Mouse (Mus musculus): ENCODE data around the gene Bdh1. TPM values are rescaled to one million over a fixed set of nuclear protein-coding genes. Genes with fewer than 3 reads are reported as not detected.
"Not testable (repeated sequence)": the region's sequence is repeated elsewhere in the genome, so short reads cannot be mapped to it uniquely, and the experiment has no call there.

Gene Bdh1
- polyA plus RNA-seq, 1 experiment = 140 TPM

- TF ChIP-seq POLR2A (IDR thresholded peaks at IDR 0.05; ENCODE audit: extremely low read depth, insufficient read depth, low read length) = 0 out of 2 replicates have a peak, but pooled peaks have one; percentile 14
- TF ChIP-seq CTCF (IDR thresholded peaks at IDR 0.05; ENCODE audit: extremely low read depth, insufficient read depth, low read length) = no peak
- Histone ChIP-seq H3K27ac (ENCODE audit: insufficient read depth, low read length) (no peak overlapping the region), H3K4me1 (ENCODE audit: control insufficient read depth, insufficient read depth, low read length) (peaks cover 4% of the 10 kb centered on the region), H3K4me3 (ENCODE audit: insufficient read depth, low read length) (peak overlapping the region; percentile 3; the same call in 1 of the 2 replicates)
Measured at GRCm38 (mm10) chr16:31459968-31460461, 37.9 kb downstream of the Bdh1 start.

GRCm38 (mm10) chr16:31460506-31460905, 38.4 kb downstream of the Bdh1 start:
- Histone ChIP-seq H3K4me3 (ENCODE audit: insufficient read depth, low read length) (no peak overlapping the region; the same call in 1 of the 2 replicates), H3K4me1 (ENCODE audit: control insufficient read depth, insufficient read depth, low read length) (peaks cover 3% of the 10 kb centered on the region), H3K27ac (ENCODE audit: insufficient read depth, low read length) (no peak overlapping the region)
- no peak for TF ChIP-seq CTCF (IDR thresholded peaks at IDR 0.05; ENCODE audit: extremely low read depth, insufficient read depth, low read length)
- no peak for TF ChIP-seq POLR2A (IDR thresholded peaks at IDR 0.05; ENCODE audit: extremely low read depth, insufficient read depth, low read length)

- Histone ChIP-seq H3K27ac (ENCODE audit: insufficient read depth, low read length) (no peak overlapping the region), H3K4me3 (ENCODE audit: insufficient read depth, low read length) (no peak overlapping the region), H3K4me1 (ENCODE audit: control insufficient read depth, insufficient read depth, low read length) (peaks cover 3% of the 10 kb centered on the region)
- TF ChIP-seq CTCF (IDR thresholded peaks at IDR 0.05; ENCODE audit: extremely low read depth, insufficient read depth, low read length) = no peak
- TF ChIP-seq POLR2A (IDR thresholded peaks at IDR 0.05; ENCODE audit: extremely low read depth, insufficient read depth, low read length) = no peak
Measured at GRCm38 (mm10) chr16:31461046-31461445, 39.0 kb downstream of the Bdh1 start.

DNA sequence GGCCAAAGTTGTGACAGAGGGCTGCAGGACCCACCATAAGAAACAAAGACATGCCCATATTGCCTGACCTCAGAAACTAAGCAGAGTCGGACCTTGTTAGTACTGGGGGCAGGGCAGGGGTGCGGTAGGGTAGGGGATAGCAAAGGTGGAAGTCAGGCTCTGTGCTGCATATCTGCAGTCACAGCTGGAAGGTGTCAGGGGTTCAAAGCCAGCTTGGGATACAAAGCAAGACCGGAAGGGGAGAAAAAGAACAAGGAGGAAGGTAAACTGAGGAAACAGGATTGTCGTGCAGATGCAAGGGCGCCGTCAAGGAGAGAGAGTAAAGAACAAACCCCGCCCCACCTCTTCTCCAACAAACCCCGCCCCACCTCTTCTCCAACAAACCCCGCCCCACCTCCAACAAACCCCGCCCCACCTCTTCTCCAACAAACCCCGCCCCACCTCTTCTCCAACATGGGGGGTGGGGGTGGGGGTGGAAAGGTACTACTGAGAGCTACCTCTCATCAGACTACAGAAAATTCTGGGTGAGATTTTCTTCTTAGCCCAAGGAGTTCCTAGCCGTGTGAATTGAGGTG, 40.1 kb downstream of the Bdh1 start:
- H3K4me1 ChIP-seq (ENCODE audit: control insufficient read depth, insufficient read depth, low read length) = peaks cover 3% of the 10 kb centered on the region
- no peak overlapping the region for H3K27ac ChIP-seq (ENCODE audit: insufficient read depth, low read length)
- TF ChIP-seq CTCF (IDR thresholded peaks at IDR 0.05; ENCODE audit: extremely low read depth, insufficient read depth, low read length) = no peak
- TF ChIP-seq POLR2A (IDR thresholded peaks at IDR 0.05; ENCODE audit: extremely low read depth, insufficient read depth, low read length) = no peak
- no peak overlapping the region for H3K4me3 ChIP-seq (ENCODE audit: insufficient read depth, low read length)

DNA sequence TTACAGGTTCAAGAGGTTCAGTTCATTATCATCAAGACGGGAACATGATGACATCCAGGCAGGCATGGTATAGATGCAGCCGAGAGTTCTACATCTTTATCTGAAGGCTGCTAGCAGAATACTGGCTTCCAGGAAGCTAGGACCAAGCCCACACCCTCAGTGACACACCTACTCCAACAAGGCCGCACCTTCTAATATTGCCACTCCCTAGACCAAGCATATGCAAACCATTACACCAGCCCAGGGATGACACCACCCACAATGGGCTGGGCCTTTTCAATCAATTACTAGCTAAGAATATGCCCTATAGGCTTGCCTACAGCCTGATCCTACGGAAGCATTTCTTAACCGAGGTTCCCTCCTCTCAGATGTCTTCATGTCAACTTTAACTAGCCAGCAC, 42.9 kb downstream of the Bdh1 start:
- no peak overlapping the region for H3K4me3 ChIP-seq (ENCODE audit: insufficient read depth, low read length)
- TF ChIP-seq CTCF (IDR thresholded peaks at IDR 0.05; ENCODE audit: extremely low read depth, insufficient read depth, low read length) = no peak
- TF ChIP-seq POLR2A (IDR thresholded peaks at IDR 0.05; ENCODE audit: extremely low read depth, insufficient read depth, low read length) = no peak
- no peak overlapping the region for H3K27ac ChIP-seq (ENCODE audit: insufficient read depth, low read length)
- peaks cover 3% of the 10 kb centered on the region for H3K4me1 ChIP-seq (ENCODE audit: control insufficient read depth, insufficient read depth, low read length)

DNA sequence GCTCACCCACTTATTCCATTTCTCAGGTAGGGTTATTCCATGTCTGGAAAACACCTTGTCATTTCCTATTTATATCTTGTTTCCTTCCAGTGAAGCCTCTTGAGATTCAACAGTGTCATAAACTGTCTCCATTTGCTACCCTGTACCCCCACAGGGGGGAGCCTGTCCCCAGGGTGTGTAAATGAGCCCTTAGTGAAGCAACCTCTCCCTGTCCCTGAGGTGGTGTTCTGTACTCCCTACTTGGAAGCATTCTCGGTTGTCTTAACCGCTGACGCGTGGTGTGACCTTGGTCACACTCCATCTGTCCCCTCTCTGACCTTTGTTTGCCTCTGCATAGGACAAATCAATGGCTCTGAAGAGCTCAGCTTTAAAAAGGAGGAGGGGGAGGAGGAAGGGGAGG, 43.5 kb downstream of the Bdh1 start:
- H3K27ac ChIP-seq (ENCODE audit: insufficient read depth, low read length) = no peak overlapping the region
- no peak for TF ChIP-seq POLR2A (IDR thresholded peaks at IDR 0.05; ENCODE audit: extremely low read depth, insufficient read depth, low read length)
- peak; percentile 73 for TF ChIP-seq CTCF (IDR thresholded peaks at IDR 0.05; ENCODE audit: extremely low read depth, insufficient read depth, low read length)
- H3K4me3 ChIP-seq (ENCODE audit: insufficient read depth, low read length) = no peak overlapping the region
- H3K4me1 ChIP-seq (ENCODE audit: control insufficient read depth, insufficient read depth, low read length) = peaks cover under 1% of the 10 kb centered on the region

DNA sequence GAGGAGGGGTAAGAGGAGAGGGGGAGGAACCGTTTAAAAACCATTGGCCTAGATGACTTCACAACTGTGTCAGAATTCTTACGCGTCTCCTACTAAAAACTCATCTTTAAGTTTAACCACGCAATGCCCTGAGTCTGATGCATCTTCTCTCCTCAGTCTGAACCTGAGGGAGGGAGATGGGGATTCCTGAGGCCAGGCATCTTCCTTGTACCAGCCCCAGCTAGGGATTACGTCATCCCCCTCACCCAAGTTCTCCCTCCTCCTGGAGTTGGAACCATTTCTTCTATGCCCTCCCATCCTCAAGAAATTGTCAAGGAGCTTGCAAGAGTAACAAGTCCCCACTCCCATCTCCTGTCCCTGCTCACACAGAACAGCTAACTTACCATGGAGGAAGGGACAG, 44.0 kb downstream of the Bdh1 start:
- TF ChIP-seq POLR2A (IDR thresholded peaks at IDR 0.05; ENCODE audit: extremely low read depth, insufficient read depth, low read length) = no peak
- no peak for TF ChIP-seq CTCF (IDR thresholded peaks at IDR 0.05; ENCODE audit: extremely low read depth, insufficient read depth, low read length)
- no peaks in the 10 kb centered on the region for H3K4me1 ChIP-seq (ENCODE audit: control insufficient read depth, insufficient read depth, low read length)
- no peak overlapping the region for H3K27ac ChIP-seq (ENCODE audit: insufficient read depth, low read length)
- no peak overlapping the region for H3K4me3 ChIP-seq (ENCODE audit: insufficient read depth, low read length)

DNA sequence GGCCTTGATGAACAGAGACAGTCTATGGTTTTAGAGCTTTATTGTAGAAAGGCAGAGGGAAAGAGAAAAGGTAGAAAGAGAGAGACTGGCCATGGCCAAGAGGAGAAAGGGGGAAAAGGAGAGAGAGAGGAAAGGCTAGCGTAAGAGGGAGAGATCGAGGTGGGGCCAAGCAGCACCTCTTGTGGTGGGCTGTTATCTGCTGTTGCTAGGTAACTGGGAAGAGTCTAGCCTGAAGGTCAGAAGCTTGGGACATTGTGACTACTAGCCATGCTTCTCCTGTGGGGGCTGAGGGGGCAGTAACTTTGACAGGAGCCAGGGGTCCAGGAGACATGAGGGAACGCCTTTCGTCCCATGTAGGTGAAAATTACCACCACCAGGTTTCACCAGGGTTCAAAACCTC, 48.7 kb downstream of the Bdh1 start:
- not testable (repeated sequence) for H3K4me1 ChIP-seq (ENCODE audit: control insufficient read depth, insufficient read depth, low read length); H3K4me3 ChIP-seq (ENCODE audit: insufficient read depth, low read length); H3K27ac ChIP-seq (ENCODE audit: insufficient read depth, low read length)

DNA sequence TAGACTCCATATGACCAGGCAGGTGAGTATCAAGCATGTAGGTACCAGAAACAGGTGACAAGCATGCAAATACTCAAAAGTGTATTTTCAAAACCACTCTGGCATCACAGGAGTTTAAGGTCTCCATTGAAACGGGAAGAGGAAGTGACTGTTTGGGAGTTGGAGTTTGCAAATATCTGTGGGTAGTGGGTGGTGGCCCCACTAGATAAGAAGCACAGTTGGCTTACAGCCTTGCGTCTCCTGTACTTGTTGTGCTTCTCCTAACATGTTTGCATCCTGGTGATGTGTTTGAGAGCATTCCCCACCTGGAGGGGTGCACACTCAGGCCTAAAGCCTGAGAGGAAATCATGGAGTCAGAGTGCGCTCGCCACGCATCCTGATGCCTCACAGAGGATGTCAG, 49.9 kb downstream of the Bdh1 start:
- TF ChIP-seq CTCF (IDR thresholded peaks at IDR 0.05; ENCODE audit: extremely low read depth, insufficient read depth, low read length) (no peak), POLR2A (IDR thresholded peaks at IDR 0.05; ENCODE audit: extremely low read depth, insufficient read depth, low read length) (no peak)
- H3K27ac ChIP-seq (ENCODE audit: insufficient read depth, low read length) = no peak overlapping the region
- no peak overlapping the region for H3K4me3 ChIP-seq (ENCODE audit: insufficient read depth, low read length)
- peaks cover 6% of the 10 kb centered on the region for H3K4me1 ChIP-seq (ENCODE audit: control insufficient read depth, insufficient read depth, low read length)

DNA sequence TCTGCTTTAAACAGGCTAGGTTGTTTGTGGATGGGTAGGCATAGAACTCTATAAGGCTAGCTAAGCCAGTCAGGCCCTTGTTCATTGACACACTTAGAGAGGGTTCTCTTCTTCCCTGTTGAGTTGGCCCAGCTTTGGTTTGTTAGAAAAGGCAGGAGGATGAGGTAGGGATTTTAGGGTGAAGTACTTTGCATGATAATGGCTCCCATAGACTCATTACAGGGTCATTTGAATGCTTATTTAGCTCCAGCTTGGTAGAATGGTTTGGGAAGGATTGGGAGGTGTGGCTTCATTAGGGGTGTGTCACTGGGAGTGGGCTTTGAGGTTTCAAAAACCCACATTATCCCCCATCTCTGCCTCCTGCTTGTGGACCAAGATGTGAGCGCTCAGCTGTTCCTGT, 51.1 kb downstream of the Bdh1 start:
- no peak overlapping the region for H3K4me3 ChIP-seq (ENCODE audit: insufficient read depth, low read length)
- no peak overlapping the region for H3K27ac ChIP-seq (ENCODE audit: insufficient read depth, low read length)
- peaks cover 6% of the 10 kb centered on the region for H3K4me1 ChIP-seq (ENCODE audit: control insufficient read depth, insufficient read depth, low read length)
- TF ChIP-seq POLR2A (IDR thresholded peaks at IDR 0.05; ENCODE audit: extremely low read depth, insufficient read depth, low read length) (no peak), CTCF (IDR thresholded peaks at IDR 0.05; ENCODE audit: extremely low read depth, insufficient read depth, low read length) (no peak)

Measured in cortical plate, adult 2 months (tissue).